Mouse (Mus musculus): ENCODE data around the gene Gm14147.
"Not testable (repeated sequence)": the region's sequence is repeated elsewhere in the genome, so short reads cannot be mapped to it uniquely, and the experiment has no call there.

The Gm14147 gene

GRCm38 (mm10) chr2:151097945-151098344 is at the start of gene Gm14147:
TSS of gene Gm14147 (plus strand) at chr2:151098245.
- POLR2A ChIA-PET, CTCF ChIA-PET: not testable (repeated sequence)

GRCm38 (mm10) chr2:151056637-151057036 is 41.4 kb upstream of the Gm14147 start:
- CTCF ChIA-PET, result no interaction called here
- POLR2A ChIA-PET, result no interaction called here

GRCm38 (mm10) chr2:151092250-151092649 is 5.8 kb upstream of the Gm14147 start, which contains the start of gene Gm14151:
TSS of gene Gm14151 (minus strand) at chr2:151092350.
- POLR2A ChIA-PET, CTCF ChIA-PET: not testable (repeated sequence)
